In the genomic region with DNA sequence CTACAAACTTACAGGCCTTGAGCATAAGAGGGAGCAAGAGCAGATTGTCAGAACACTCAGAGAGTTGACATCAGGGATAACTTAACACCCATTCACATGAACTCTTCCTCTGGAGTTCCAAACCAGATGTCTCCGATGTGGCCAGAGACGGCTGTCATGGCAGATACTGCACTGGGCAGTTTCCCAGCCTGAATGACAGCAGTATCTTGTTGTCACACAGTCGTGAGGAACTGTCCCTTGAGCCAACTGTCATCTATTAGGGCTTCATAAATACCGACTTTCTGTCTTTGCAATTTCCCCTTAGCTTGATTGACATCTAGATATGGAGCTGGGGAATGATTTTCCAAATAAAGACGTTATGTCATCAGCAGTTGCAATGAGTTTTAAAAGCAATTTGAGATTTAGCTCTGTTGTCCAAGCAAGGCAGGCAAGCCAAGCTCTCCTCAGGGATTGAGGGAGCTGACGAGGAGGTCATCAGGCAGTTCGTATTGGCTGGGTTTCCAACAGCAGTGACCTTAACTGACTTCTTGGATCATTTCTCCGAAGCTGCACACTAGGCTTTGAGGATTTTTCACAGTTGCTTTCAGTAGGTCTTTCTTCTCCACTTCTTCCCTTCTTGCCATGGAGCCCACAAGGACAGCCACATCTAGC, we compare ENCODE assay signal across 14 mouse cellular contexts. TPM values are rescaled to one million over a fixed set of nuclear protein-coding genes. Genes with fewer than 3 reads are reported as not detected.
A peak's percentile ranks its signal among the peaks of the same experiment; 100 is the strongest.
DNase-seq lines count a peak whose midpoint lies in the region; ATAC-seq lines count a peak whose summit lies in the region.
"Had no signal": no experiment of that assay in that cellular context is flagged by ENCODE, and none has a peak within 500 bp of the region (broad histone marks: within the 10 kb centered on the region; RNA-seq: fewer than 3 reads in every experiment).

No protein-coding gene starts in this region.

- H3K36me3 ChIP-seq in kidney, embryonic 15.5 days: no peaks in the 10 kb centered on the region
- H3K36me3 ChIP-seq: hindbrain, embryonic 13.5 days had no signal

- H3K4me3 ChIP-seq in kidney, embryonic 15.5 days (replicated peaks): no peak overlapping the region
- H3K4me3 ChIP-seq: hindbrain, embryonic 13.5 days had no signal

- no peak overlapping the region for H3K27ac ChIP-seq in kidney, embryonic 15.5 days
- H3K27ac ChIP-seq: hindbrain, embryonic 13.5 days had no signal

- peaks cover 9% of the 10 kb centered on the region for H3K4me1 ChIP-seq in kidney, embryonic 15.5 days
- H3K4me1 ChIP-seq: hindbrain, embryonic 13.5 days had no signal

- H3K27me3 ChIP-seq in kidney, embryonic 15.5 days: no peaks in the 10 kb centered on the region
- H3K27me3 ChIP-seq: hindbrain, embryonic 13.5 days had no signal

- intact Hi-C loops in gastrocnemius, postnatal 14 days (cut with DNase I; ENCODE audit: low total_unique reads): no loop called here

- no peak overlapping the region for H3K4me2 ChIP-seq in kidney, embryonic 15.5 days
- H3K4me2 ChIP-seq: hindbrain, embryonic 13.5 days; liver, embryonic 11.5 days had no signal

- peak; percentile 51 for DNase-seq in kidney, postnatal 10 days
- peak; percentile 62 for DNase-seq in gastrocnemius, postnatal 14 days
- peak; percentile 49 for DNase-seq in heart, postnatal 4 days
- DNase-seq in skeletal muscle tissue, adult 2 months (ENCODE audit: low read depth, low spot score): peak; percentile 76
- DNase-seq in spleen, postnatal 4 days (ENCODE audit: low spot score in 2 of 2): no peak
- DNase-seq in spleen, postnatal 14 days (ENCODE audit: low spot score in 2 of 2): no peak
- DNase-seq: cerebellum, postnatal 10 days; right cerebral cortex, postnatal 14 days had no signal

- no peak for ATAC-seq in kidney, embryonic 15.5 days (replicated peaks; ENCODE audit: low FRiP score)
- ATAC-seq: forebrain, embryonic 16.5 days; intestine, embryonic 16.5 days; midbrain, embryonic 16.5 days had no signal

- 73% methylated on average over 8 of the region's 8 CpGs for WGBS in kidney, embryonic 15.5 days

- H3K9ac ChIP-seq in kidney, embryonic 15.5 days: no peak overlapping the region
- H3K9ac ChIP-seq: hindbrain, embryonic 13.5 days had no signal

- H3K9me3 ChIP-seq in kidney, embryonic 15.5 days (replicated peaks): no peaks in the 10 kb centered on the region
- H3K9me3 ChIP-seq: hindbrain, embryonic 13.5 days had no signal

RNA-seq across cellular contexts. Expression of a gene that starts 30.2 kb away (rescaled TPM):
- polyA plus RNA-seq in kidney, embryonic 15.5 days (2015; fragmentation: Nextera tagmentation; extraction: Ambion mirVana): 302 and 304 TPM in 2 replicates
- total RNA-seq in gastrocnemius, postnatal 14 days (2021): 100 to 1,000 TPM; 177 to 181 TPM
- 100 to 1,000 TPM; 143 to 149 TPM for total RNA-seq in heart, postnatal 4 days (2021)

Comparison
In these comparisons a context has a peak if more than half of its experiments do, and no peak if none do; other contexts are left out.
1. DNase-seq: peak in kidney, postnatal 10 days (single experiment), gastrocnemius, postnatal 14 days (single experiment), heart, postnatal 4 days (single experiment) and skeletal muscle tissue, adult 2 months (single experiment); none in spleen, postnatal 4 days (0 of 2) and spleen, postnatal 14 days (0 of 2).